Mouse (Mus musculus) layer of hippocampus, postnatal 36 days (tissue): ENCODE data around the gene Ndufs3. TPM values are rescaled to one million over a fixed set of nuclear protein-coding genes. Genes with fewer than 3 reads are reported as not detected.
"Not testable (repeated sequence)": the region's sequence is repeated elsewhere in the genome, so short reads cannot be mapped to it uniquely, and the experiment has no call there.

Experiments
- DNase-seq, 2 experiments: peaks; one replicate each; pipeline ENCODE4 v3.0.0; 2022
- total RNA-seq, 2 experiments: library from RNA; stranded (reverse); gene quantifications; 2 replicates each; pipeline ENCODE4 v1.2.3; 2021

Gene Ndufs3
- total RNA-seq, 2 experiments from 2014 or later, result 228 to 253 TPM

DNA sequence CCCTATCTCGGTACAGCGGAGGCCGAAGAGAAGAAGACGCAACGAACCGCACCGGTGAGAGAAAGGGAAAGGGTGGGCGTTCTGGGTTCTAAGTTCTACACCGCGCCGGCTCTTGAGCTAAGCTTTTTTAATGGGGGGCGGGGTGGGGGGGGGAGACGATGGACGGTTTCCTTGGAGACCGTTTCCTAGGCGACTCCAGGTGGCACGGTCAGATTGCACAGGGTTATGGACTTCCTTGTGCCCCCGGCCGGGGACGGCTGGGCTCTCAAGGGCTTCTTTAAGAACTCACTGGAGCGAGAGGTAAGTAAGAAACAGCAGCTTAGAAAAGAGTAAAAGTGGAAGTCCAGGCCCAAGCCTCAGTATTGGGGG, 213 bp upstream of the Ndufs3 start:
- DNase-seq, result no peak

DNA sequence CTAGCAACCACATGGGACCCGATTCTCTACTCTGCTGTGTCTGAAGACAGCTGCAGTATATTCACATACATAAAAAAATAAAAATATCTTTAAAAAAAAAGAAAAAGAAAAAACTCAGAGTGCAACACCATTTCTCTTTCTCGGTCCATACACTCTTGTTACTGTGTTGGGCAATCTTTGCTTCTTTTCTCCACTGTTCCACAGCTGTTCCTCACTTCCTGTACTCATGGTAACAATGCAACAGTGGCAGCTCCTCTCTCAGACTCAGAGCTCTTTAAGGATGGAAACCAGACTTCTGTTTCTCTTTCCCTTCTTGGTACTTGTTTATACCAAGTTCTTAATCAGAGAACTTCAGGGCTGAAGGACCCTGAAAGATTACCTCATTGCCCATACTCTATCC, 1.2 kb downstream of the Ndufs3 start:
- DNase-seq, result no peak

DNA sequence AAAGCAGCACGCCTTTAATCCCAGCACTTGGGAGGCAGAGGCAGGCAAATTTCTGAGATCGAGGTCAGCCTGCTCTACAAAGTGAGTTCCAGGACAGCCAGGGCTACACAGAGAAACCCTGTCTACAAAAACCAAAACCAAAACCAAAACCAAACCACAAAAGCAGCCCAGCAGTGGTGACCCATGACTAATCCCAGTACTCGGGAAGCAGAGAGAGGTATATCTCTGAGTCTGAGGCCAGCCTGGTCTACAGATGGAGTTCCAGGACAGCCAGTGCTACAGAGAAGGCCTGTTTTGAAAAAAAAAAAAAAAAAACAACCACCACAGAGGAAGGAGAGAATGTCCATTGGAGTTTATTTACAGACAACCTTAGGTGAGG, 10.3 kb downstream of the Ndufs3 start:
- DNase-seq, result not testable (repeated sequence)

DNA sequence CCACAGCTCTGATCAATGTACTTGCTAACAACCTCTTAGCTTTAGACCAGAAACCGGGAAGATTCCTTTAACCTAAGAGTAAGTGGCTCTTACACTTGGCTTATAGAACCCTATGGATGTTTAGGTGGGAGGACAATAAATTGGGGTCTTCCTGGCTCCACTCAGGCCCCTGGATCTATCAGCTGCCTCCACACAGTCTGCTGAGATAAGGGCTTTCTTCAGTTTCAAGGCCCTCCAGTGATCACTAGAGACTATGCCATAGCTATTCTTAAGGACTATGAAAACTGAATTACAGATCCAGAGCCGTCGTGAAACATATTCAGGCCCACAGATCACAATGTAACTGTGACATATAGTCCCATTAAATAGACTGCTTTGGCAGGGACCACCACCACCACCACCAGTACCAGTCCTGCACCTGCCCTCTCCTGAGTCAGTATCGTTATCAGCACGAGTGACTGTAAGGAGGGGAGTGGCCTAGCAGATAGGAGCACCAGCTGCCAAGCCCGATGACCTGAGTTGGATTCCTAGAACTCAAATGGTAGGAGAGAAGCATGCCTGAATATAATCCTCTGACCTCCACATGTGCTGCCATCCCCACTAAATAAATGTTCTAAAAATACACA, 10.8 kb downstream of the Ndufs3 start:
- DNase-seq, result no peak

DNA sequence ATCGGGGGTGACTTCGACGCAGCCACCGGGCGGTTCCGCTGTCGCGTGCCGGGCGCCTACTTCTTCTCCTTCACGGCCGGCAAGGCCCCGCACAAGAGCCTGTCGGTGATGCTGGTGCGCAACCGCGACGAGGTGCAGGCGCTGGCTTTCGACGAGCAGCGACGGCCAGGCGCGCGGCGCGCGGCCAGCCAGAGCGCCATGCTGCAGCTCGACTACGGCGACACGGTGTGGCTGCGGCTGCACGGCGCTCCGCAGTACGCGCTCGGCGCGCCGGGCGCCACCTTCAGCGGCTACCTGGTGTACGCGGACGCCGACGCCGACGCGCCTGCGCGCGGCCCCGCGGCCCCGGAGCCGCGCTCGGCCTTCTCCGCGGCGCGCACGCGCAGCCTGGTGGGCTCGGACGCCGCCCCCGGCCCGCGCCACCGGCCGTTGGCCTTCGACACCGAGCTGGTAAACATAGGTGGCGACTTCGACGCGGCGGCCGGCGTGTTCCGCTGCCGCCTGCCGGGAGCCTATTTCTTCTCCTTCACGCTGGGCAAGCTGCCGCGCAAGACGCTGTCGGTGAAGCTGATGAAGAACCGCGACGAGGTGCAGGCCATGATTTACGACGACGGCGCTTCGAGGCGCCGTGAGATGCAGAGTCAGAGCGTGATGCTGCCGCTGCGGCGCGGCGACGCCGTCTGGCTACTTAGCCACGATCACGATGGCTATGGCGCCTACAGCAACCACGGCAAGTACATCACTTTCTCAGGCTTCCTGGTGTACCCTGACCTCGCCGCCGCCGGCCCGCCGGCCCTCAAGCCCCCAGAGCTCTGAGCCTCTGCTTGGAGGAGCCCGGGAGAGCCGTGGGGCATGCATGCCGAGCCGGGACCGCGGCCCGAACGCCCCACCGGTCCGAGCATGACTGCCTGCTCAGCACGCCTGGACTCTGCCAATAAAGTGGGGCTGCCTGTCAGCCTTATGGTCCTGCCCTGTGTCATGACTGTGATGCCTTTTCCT, 14.8 kb downstream of the Ndufs3 start:
- DNase-seq, result peak in 1 of 2 experiments; percentile 29

DNA sequence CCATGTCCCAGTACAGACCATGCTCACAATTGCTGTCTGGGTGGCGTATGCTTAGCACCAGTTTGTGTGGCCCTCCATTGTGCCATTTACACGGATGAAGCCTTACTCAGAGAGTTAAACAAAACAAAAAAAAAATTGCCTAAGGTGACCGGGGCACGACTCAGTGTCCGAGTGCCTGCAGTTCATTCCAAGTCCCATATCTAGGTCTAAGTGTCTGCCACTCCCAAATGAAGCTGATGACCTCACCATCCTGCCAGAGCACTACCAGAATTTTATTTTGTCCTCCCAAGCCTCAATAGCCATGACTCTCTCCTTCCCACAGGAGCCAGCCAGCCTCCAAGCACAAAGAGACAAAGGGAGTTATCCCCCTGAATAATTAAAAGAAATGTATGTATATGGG, 17.0 kb downstream of the Ndufs3 start:
- DNase-seq, result no peak

DNA sequence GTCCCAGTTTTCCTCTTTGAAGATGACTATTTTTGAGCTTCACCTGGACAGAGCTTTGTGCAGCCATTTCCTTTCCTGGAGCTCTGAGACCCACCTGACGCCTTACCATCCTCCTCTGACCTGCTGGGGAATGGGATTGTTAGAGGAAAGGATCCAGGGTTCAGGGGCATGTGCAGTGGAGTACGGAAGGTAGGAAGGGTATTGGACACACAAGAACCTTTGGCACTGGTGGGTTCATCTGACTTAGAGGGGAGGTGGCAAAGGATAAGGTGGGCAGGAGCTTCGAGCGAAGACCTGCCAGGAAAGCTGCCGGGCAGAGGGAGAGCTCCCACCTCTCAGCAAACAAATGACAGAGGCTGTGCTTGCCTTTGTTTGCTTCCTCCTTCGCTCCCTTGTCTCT, 18.2 kb downstream of the Ndufs3 start:
- no peak for DNase-seq

DNA sequence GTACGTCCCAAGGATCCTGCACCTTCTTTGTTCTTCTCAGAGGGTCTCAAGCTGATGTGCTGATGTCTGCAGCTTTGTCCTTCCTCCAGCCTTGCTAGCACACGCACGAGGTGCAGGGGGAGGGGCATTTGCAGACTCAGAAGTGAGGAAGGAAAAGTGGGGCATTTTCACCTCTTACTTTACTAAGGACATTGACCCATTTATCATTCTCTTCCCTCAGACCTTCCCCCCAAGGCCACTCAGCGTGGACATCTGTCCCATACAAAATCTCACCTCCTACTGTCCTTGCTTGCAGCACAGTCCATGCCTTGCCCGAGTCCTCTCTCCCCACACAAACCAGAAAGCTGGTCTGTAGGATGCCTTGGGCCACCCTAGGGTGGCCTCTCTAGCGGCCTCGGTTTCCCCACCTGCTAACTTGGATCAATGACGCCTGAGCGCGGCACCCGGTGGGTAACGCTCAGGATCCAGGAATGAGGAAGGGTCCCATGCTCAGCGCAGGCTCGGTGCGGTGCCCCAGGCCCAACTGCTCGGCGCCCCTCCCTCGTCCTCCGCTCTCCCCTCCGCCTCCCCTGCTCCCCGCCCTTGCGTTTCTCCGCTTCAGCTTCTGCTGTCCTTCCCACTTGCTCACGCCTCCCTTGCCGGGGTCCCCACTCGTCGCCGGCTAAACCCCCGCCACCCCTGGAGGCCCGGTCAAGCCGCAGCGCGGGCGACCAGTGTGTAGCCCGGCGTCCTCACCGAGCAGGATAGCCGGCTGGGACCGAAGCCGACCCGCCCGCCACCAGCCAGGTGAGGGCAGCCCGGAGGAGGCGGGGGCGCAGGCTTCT, 19.2 kb downstream of the Ndufs3 start, which contains the start of gene C1qtnf4:
TSS of gene C1qtnf4 (plus strand) at position 643 of the 824 bp plus-strand sequence.
- DNase-seq, result peak; percentile 53 to 56

DNA sequence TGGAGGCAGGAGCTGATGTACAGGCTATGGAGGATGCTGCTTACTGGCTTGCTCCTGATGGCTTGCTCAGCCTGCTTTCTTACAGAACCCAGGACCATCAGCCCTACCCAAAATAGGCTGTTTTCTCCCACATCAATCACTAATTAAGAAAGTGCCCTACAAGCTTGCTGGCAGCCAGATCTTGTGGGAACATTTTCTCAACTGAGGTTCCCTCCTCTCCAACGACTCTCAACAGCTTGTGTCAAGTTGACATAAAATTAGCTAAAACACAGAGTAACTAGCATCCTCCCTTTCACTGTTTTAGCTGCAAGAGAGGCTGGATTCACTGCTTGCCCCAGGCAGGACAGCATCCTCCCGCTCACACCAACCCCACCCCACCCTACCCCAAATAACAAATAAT, 22.8 kb downstream of the Ndufs3 start:
- DNase-seq, result no peak

DNA sequence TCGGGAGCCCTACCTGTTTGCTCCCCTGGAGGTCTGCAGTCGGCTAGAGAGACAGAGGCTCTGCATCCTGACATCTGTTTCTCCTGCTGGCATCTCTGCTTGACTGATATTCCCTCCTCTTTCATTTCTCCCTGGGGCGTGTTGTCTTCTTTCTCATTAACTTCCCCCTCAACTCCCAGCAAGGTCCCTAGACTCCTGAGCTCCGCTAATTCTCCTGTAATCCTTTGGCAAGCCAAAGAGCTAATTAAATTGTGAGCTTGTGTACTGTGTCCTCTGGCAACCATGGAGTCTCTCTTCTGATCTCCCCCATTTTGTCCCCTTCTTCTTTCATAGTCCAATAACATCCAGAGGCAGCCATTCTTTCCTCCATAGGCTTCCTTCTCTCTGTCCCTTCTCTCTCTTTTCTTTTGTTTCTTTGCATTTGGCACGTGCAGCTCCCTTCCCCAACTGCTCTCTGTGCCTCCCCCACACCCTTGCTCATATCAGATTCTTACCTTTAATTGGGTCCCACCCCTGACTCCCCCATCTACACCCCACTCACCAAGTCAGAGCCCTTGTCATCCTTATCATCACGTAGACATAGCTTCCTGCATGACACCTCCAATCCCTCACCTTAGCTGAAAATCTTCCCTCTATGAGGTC, 24.4 kb downstream of the Ndufs3 start:
- no peak for DNase-seq

DNA sequence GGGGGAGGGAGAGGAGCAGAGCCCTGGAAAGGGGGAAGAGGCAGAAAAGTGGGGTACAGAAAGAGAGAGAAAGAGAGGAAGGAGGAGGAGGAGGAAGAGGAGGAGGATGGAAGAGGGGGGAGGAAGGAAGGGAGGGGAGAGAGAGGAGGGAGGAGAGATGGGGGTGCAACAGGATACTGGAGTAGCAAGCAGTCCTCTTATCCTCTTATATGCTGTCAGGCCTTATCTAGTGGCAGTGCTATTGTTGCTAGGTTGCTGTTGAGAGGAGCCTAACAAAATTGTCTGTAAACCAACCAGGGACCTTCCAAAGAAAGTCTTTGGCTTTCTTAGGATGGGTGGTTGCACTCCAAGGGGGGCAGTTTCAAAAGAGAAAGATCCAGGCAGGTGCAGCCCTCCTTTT, 25.2 kb downstream of the Ndufs3 start:
- no peak for DNase-seq

DNA sequence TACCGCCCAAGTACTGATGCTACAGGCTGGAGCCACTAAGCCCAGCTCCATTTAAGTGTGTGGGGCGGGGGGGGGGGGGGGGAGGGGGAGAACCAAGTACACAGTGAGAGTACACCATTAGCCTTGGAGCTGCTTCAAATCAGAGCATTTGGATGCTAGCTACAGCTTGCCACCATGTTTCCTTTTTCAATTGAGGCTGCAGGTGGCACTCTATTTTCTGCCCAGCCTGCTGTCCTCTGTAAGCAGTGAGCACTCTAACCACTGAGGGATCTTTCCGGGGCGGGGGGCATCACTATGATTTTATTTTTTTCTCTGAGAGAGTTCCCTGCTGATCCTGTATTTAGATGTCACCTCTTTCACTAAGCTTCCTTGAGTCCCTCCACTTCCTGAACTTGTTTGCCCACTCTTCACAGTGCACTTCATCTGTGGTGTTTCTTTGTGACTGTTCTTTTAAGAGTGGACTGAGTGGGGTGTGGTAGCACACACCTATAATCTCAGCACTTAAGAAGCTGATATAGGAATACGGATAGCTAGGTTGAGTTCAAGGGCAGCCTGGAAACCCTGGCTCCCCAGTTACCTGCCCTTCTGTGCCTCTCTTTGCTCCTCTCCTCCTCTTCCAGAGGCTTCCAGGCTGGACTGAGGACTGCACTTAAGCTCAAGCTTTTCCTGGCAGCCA, 26.9 kb downstream of the Ndufs3 start:
- DNase-seq, result no peak

DNA sequence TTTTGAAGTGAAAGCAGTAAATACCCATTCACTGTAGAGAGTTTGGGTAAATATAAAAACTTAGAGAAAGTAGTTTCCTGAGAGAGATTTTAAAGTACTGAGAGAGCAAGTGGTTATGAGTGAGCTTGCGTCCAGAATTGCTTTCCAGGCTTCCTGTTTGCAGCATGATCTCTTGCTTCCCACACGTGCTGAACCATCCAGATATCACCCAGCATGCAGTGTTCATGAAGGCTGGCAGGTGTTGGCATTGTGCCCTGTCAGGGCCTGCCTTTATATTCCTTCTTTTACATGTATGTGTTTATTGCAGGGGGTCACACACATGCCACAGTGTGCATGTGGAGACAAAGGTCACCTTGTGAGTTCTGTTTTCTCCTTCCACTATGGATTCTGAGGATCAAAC, 29.4 kb downstream of the Ndufs3 start:
- DNase-seq, result no peak

DNA sequence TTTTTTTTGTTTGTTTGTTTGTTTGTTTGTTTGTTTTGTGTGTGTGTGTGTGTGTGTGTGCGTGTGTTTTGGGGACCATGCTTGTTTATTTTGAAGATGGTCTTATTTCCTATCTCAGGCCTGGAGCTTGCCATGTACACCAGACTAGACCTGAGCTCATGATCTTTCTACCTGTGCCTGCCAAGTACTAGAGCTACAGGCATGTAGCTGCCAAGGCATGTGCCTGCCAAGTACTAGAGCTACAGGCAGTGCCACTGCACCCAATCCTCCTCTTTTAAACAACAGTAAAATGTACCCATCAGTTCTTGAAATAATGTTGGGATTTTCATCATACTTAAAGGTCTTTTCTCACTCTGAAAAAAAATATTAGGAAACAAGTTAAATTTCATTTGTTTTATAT, 30.6 kb downstream of the Ndufs3 start:
- DNase-seq, result no peak

DNA sequence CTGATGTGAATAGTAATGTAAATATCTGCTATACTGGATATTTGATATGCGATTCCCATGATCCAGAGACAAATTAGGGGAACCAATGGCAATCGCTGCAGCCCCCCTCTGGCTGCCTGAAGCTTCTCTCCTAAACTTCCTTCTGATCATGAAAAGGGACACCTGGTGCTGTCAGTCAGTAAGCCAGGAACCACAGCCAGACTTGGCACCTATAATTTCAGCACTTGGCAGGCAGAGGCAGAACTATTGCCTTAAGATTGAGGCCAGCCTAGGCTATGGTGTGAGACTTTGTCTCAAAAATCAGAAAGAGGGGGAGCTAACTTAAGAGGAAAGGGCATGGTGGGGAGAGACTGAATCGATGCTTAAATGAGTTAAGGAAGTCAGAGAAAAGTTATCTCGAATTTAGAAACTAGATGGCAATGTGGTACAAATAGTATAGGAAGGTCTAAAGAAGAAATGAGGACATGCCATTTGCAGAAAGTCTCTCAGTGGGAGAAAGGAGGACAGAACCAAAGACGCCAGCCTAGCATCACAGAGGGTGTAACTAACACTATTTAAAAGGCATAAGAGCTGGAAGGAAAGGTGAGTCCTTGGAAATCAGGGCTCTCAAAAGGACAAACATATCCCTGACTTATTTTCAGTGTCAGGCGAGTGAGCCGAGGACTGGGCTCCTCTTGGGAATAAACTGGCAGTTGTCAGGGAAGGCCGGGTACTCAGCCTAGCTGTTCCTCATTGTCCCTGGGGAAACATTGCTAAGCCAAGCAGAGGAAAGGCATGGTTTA, 33.3 kb downstream of the Ndufs3 start:
- no peak for DNase-seq

DNA sequence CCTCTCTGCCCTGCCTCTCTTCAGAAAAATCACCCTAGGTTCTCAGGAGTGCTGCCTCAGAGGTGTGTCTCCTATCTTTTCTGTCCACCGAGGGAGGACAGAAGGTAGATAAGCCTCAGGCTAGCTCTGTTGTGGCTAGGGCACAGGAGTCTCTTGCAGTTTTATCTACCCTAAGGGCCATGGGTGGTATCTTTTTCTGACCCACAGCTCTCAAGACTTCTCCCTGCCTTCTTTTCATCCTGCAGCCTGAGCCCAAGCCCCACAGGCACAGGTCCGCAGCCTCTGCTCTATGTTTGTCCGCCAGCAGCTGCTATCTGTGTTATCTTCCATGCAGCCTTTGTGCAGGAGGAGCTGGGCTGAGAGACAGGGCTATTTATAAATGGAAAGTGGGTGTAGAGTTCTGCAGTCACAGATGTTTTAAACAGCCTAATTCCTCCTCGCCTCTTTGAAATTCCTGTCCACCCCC, 34.5 kb downstream of the Ndufs3 start:
- no peak for DNase-seq

DNA sequence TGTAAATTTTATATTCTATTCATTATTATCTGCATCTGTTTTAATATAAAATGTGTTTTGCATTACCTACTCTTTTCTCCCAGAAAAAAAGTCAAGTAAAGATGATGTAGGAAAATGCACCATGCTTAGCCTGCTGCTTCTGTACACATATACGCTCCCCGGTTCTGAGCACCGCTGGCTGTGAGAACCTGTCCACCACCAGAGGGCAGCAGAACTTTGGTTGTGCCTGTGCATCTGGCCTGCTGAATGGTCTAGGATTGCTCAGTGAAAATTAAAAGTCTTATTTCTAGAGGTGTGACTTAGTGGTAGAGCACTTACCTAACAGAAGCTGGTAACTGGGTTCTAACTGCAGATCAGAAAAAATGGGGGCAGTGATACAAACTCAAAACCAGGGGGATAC, 38.1 kb downstream of the Ndufs3 start:
- DNase-seq, result peak; percentile 80 to 84

DNA sequence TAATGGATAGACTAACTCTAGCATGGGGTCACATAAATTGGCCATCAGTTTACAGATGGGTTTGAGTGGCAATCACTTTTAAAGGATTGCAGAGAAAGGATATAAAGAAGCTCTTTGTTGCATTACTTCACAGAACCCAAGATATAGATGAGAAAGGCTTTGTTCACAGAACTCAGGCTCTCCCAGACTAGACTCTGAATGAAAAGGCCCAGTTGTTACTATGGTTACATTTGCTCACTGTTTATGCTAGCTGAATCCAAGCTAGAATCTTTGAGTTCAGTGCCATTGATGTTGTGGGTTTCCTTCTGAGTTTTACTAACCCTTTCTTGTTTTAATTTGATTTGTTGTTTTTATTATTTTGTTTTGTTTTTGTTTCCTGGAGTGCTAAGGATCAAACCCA, 40.4 kb downstream of the Ndufs3 start:
- DNase-seq, result no peak

DNA sequence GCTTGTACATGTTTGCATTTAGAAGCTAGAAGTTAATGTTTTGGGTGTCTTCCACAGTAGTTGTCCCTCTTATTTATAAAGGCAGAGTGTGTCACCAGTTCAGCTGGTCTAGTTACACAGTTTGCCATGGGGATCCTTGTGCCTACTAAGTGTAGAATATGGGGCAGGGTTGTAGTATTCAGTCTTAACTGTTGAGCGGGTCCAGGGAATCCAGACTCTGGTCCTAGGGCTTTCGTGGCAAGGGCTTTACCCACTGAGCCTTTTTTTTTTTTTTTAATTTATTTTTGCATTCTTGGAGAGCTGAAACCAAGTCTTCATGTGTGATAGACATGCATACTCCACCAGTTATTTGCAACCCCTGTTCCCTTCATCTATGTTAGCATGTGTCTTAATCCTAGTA, 43.1 kb downstream of the Ndufs3 start:
- no peak for DNase-seq

DNA sequence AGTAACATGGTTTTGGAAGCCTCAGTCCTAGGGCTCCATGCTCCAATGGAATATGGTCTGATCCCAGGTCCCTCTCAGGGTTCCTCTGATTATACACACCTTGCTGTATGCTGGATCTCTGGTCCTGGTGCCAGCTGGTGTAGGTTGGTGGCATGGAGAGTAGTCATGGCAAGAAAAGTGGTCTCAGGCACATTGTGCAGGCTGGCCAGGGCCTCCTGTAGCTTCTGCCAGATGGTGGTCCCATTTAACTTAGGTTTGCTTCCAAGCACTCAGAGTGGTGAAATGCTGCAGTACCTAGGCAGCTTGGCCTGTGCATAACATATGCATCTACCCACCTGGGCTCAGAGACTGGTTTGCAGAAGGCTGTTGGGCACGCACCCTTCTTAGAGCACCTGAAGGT, 54.2 kb downstream of the Ndufs3 start:
- DNase-seq, result no peak

DNA sequence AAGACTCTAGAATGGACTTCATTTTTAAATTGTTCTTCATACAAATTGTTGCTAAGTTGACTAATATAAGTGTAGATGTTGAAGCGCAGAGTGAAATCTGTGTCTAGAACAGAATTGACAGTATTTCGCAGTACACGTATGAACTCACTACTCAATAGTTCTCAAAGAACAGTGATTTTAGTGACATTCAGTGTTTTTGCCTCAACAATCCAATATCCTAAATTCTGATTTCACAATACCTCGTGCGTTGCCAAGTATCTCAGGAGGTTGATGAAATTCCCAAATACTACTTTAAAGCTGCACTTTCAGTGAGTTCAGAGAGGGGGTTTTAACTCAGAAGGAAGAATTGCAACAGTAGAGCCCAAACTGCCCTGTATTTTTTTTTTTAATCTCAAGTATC, 56.3 kb downstream of the Ndufs3 start:
- no peak for DNase-seq
